Mouse (Mus musculus): ENCODE data around the gene Kcnq2. TPM values are rescaled to one million over a fixed set of nuclear protein-coding genes. Genes with fewer than 3 reads are reported as not detected.

Gene Kcnq2
- total and polyA plus RNA-seq, 2 experiments from 2014 or later = 40.6 to 134 TPM

DNA sequence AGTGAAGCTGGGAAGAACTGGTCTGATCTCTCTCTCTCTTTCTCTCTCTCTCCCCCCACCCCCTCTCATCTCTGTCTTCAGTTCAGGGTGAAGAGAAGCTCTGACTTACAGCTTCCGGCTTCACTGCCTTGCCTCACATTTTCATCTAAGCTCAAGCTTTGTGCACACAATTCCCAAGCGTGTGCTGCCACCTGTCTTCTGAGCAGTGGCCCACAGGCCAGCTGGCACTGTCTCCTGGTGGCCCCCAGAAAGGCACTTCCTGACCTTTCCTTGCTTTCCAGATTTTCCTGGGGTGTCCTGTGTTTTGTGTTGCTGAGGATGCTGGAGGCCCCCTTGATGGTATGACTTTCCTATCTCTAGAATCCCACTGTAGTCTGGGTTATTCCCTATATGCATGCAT is 31.0 kb downstream of the Kcnq2 start:
- no peaks in the 10 kb centered on the region for H3K27me3 ChIP-seq (ENCODE audit: insufficient read depth, low read length)
- H3K36me3 ChIP-seq (ENCODE audit: insufficient read depth, low read length) = peaks cover 9% of the 10 kb centered on the region
- no peaks in the 10 kb centered on the region for H3K4me1 ChIP-seq (ENCODE audit: insufficient read depth, low read length)
- H3K9me3 ChIP-seq (ENCODE audit: low read length) = no peaks in the 10 kb centered on the region
- H3K4me3 ChIP-seq (ENCODE audit: low read depth, low read length) = no peak overlapping the region
- no peak for ATAC-seq (ENCODE audit: low FRiP score)
- 62% methylated on average over 2 of the region's 2 CpGs for WGBS
- no peak overlapping the region for H3K27ac ChIP-seq (ENCODE audit: low read depth, low read length)
- no peak for DNase-seq (ENCODE audit: low spot score)
- no peak overlapping the region for H3K4me2 ChIP-seq (ENCODE audit: low read depth, low read length, poor library complexity, severe bottlenecking)
- H3K9ac ChIP-seq (replicated peaks; ENCODE audit: low read length, poor library complexity, severe bottlenecking) = no peak overlapping the region
- TF ChIP-seq CTCF (IDR thresholded peaks at IDR 0.05) = peak; percentile 54

GRCm38 (mm10) chr2:181102161-181102560 is 32.9 kb downstream of the Kcnq2 start:
- DNase-seq (ENCODE audit: low spot score) = no peak
- Histone ChIP-seq H3K36me3 (ENCODE audit: insufficient read depth, low read length) (0 out of 2 replicates have a peak, but pooled peaks cover 3% of the 10 kb centered on the region), H3K27ac (ENCODE audit: low read depth, low read length) (no peak overlapping the region), H3K9me3 (ENCODE audit: low read length) (no peaks in the 10 kb centered on the region), H3K27me3 (ENCODE audit: insufficient read depth, low read length) (no peaks in the 10 kb centered on the region), H3K4me1 (ENCODE audit: insufficient read depth, low read length) (no peaks in the 10 kb centered on the region), H3K4me3 (ENCODE audit: low read depth, low read length) (no peak overlapping the region), H3K9ac (replicated peaks; ENCODE audit: low read length, poor library complexity, severe bottlenecking) (no peak overlapping the region), H3K4me2 (ENCODE audit: low read depth, low read length, poor library complexity, severe bottlenecking) (no peak overlapping the region)
- 11% methylated on average over 2 of the region's 2 CpGs for WGBS
- no peak for TF ChIP-seq CTCF (IDR thresholded peaks at IDR 0.05)
- ATAC-seq (ENCODE audit: low FRiP score) = no peak

- WGBS = 56% methylated on average over 1 of the region's 1 CpGs
- DNase-seq (ENCODE audit: low spot score) = no peak
- H3K9me3 ChIP-seq (ENCODE audit: low read length) = no peaks in the 10 kb centered on the region
- H3K4me1 ChIP-seq (ENCODE audit: insufficient read depth, low read length) = no peaks in the 10 kb centered on the region
- H3K9ac ChIP-seq (replicated peaks; ENCODE audit: low read length, poor library complexity, severe bottlenecking) = no peak overlapping the region
- H3K4me3 ChIP-seq (ENCODE audit: low read depth, low read length) = no peak overlapping the region
- H3K27ac ChIP-seq (ENCODE audit: low read depth, low read length) = no peak overlapping the region
- no peak overlapping the region for H3K4me2 ChIP-seq (ENCODE audit: low read depth, low read length, poor library complexity, severe bottlenecking)
- peaks cover 9% of the 10 kb centered on the region; the same call in 1 of the 2 replicates for H3K36me3 ChIP-seq (ENCODE audit: insufficient read depth, low read length)
- no peaks in the 10 kb centered on the region for H3K27me3 ChIP-seq (ENCODE audit: insufficient read depth, low read length)
- no peak for ATAC-seq (ENCODE audit: low FRiP score)
- no peak for TF ChIP-seq CTCF (IDR thresholded peaks at IDR 0.05)
Measured at GRCm38 (mm10) chr2:181101626-181102025, 33.5 kb downstream of the Kcnq2 start.

GRCm38 (mm10) chr2:181100087-181100486 is 35.0 kb downstream of the Kcnq2 start:
- 89% methylated on average over 2 of the region's 2 CpGs for WGBS
- peaks cover 12% of the 10 kb centered on the region for H3K36me3 ChIP-seq (ENCODE audit: insufficient read depth, low read length)
- no peak overlapping the region for H3K4me2 ChIP-seq (ENCODE audit: low read depth, low read length, poor library complexity, severe bottlenecking)
- H3K4me3 ChIP-seq (ENCODE audit: low read depth, low read length) = no peak overlapping the region
- H3K27me3 ChIP-seq (ENCODE audit: insufficient read depth, low read length) = no peaks in the 10 kb centered on the region
- no peak for TF ChIP-seq CTCF (IDR thresholded peaks at IDR 0.05)
- no peaks in the 10 kb centered on the region for H3K4me1 ChIP-seq (ENCODE audit: insufficient read depth, low read length)
- no peaks in the 10 kb centered on the region for H3K9me3 ChIP-seq (ENCODE audit: low read length)
- DNase-seq (ENCODE audit: low spot score) = no peak
- no peak overlapping the region for H3K27ac ChIP-seq (ENCODE audit: low read depth, low read length)
- ATAC-seq (ENCODE audit: low FRiP score) = no peak
- no peak overlapping the region for H3K9ac ChIP-seq (replicated peaks; ENCODE audit: low read length, poor library complexity, severe bottlenecking)

- 74% methylated on average over 3 of the region's 3 CpGs for WGBS
- TF ChIP-seq CTCF (IDR thresholded peaks at IDR 0.05) = no peak
Measured at GRCm38 (mm10) chr2:181090123-181090522, 45.0 kb downstream of the Kcnq2 start.

DNA sequence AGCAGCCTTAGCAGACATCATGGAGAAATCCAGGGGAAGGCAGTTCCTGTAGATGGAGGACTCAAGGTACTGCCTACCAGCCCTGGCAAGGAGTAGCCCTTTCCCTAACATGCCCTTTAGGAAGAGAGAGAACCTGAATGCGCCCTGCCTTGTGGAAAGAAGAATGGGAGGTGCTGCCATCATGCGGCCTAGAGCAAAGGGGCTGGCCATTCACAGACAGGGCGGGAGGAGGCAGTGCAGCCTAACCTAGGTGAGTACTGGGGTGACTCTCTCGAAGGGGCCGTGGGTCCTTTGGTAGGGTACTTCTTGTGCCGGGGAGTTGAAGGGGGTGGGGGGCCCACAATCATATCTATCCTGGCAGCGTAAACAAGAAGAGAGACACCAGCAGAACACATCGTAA is 50.1 kb downstream of the Kcnq2 start:
- Histone ChIP-seq H3K27ac (ENCODE audit: low read depth, low read length) (no peak overlapping the region), H3K9ac (replicated peaks; ENCODE audit: low read length, poor library complexity, severe bottlenecking) (no peak overlapping the region), H3K4me1 (ENCODE audit: insufficient read depth, low read length) (no peaks in the 10 kb centered on the region), H3K4me2 (ENCODE audit: low read depth, low read length, poor library complexity, severe bottlenecking) (no peak overlapping the region), H3K4me3 (ENCODE audit: low read depth, low read length) (no peak overlapping the region), H3K36me3 (ENCODE audit: insufficient read depth, low read length) (peaks cover 53% of the 10 kb centered on the region), H3K9me3 (ENCODE audit: low read length) (no peaks in the 10 kb centered on the region), H3K27me3 (ENCODE audit: insufficient read depth, low read length) (no peaks in the 10 kb centered on the region)
- DNase-seq (ENCODE audit: low spot score) (no peak), ATAC-seq (ENCODE audit: low FRiP score) (no peak)
- TF ChIP-seq CTCF (IDR thresholded peaks at IDR 0.05) = peak; percentile 58
- 64% methylated on average over 8 of the region's 8 CpGs for WGBS

More at GRCm38 (mm10) chr2:181090123-181090522, 45.0 kb downstream of the Kcnq2 start:
- H3K9ac ChIP-seq (replicated peaks; ENCODE audit: low read length, poor library complexity, severe bottlenecking) = no peak overlapping the region
- H3K27me3 ChIP-seq (ENCODE audit: insufficient read depth, low read length) = no peaks in the 10 kb centered on the region
- no peak overlapping the region for H3K4me3 ChIP-seq (ENCODE audit: low read depth, low read length)
- no peaks in the 10 kb centered on the region for H3K4me1 ChIP-seq (ENCODE audit: insufficient read depth, low read length)
- ATAC-seq (ENCODE audit: low FRiP score) = no peak
- no peak overlapping the region for H3K27ac ChIP-seq (ENCODE audit: low read depth, low read length)
- H3K36me3 ChIP-seq (ENCODE audit: insufficient read depth, low read length) = peaks cover 27% of the 10 kb centered on the region
- no peak for DNase-seq (ENCODE audit: low spot score)
- no peaks in the 10 kb centered on the region for H3K9me3 ChIP-seq (ENCODE audit: low read length)
- no peak overlapping the region for H3K4me2 ChIP-seq (ENCODE audit: low read depth, low read length, poor library complexity, severe bottlenecking)

All from midbrain, postnatal 0 days (tissue).